Mouse (Mus musculus): ENCODE data around the gene Gm21954.

The Gm21954 gene

DNA sequence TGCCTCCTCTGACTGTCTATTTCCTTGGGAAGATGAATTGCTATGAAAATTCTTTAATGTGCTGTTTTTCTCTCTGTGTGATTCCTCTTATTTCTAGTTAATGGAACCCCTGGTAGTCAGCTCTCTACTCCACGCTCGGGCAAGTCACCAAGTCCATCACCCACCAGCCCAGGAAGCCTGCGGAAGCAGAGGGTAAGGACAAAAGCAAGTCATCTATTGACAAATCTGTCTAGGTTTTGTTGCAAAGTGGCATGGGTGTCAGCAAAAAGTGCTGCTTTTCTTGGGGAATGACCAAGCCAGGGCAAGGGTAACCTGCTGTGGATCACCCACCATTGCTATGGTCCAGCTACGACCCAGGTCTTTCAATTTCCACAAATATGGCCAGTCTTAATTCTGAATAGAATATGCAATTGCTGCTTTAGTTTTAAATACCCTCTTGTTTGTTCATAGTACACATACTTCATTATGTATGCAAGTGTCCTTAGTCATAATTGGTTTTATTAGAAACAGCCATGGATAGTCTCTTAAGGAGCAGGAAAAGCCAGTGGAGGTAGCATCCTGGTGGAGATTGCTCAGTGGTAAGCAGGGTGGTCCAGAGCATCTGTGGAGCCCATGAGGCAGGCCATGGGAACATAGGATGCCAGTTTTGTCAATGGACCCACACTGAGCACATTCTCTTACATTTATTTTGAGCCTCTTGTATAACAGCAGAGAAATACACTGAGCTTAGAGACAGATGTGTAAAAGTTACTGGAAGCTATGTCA lies 8.9 kb downstream of the Gm21954 start:
- DNase-seq, result peak; percentile 58

DNA sequence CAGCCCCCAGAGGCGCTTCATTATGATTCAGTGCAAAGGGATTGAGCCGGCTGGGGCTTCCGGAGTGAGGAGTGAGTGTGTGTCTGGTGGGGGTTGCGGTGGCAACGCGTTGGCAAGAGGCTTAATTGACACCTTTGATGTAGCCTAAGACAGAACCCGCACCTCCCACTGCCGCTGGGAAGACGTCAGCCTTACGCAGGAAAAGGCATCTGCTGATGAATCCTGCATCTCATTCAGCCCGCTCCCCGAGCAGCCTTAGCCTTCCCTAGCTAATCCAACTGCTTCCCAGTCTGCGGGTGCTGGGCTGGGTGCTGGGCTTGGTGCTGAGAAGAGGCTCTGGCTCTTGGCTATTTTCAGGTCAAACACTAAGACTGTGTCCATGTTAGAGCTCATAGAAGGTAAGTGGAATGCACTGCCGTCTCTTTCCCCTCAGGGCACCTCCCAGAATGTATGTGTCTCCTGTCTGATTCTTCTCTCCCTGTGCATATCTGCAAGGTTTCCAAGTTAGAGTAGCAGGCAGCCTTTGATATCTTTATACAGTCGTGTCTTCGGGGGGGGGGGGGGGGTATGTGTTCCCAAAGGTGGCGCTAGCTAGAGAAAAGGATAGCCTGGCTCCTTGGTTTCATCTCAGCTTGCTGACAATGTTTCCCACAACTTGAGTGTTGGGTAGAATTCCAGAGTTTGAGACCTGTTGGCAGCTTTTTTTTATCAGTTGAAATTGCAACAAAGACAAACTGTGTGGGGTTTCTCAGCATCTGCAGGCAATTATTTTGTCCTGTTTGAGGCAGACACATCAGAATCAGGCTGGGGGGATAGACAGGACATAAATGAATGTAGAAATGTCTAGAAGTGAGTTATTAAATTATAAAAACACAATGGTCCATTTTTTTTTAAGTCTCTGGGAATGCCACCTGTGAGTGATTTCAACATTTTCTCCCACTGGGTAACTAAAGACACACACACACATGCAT lies 10.0 kb downstream of the Gm21954 start:
- DNase-seq, result peak; percentile 80

DNA sequence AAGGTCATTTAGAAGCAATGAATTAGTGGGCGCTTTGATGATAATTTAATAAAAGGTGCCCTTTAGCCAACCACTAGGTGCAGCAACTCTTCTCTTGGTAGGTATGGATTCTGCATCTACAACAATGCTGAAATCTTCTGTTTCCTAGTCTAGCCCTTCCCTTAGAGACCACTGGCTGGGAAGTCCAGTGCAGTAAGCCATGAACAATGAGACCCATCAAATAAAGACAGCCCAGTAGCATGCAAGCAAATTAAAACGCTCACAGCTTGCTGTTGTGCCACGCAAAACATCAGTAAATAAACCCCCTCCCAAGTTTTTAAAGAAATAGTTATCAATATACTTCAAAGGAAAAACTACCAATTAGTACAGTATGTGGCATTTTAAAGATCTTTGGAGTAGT lies 10.9 kb downstream of the Gm21954 start:
- DNase-seq, result no peak

DNA sequence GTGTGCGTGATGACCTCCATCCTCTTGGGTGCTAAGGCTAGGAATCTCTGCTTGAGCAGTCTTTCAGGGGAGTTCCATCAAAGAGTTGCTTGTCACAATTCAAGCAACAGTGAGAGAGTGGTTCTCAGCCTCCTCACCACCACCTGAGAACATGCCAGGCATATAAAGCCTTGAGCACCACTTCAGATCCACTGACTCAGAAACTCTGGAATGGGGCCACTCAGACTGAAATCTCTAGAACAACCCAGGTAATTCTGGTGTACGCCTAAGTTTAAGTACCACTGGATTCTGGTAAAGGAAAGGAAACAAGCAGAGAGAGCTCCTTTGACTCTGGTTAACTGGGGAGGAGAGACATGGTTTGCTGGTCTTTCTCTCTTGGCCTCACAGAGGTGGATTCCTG lies 19.5 kb downstream of the Gm21954 start:
- DNase-seq, result no peak

DNA sequence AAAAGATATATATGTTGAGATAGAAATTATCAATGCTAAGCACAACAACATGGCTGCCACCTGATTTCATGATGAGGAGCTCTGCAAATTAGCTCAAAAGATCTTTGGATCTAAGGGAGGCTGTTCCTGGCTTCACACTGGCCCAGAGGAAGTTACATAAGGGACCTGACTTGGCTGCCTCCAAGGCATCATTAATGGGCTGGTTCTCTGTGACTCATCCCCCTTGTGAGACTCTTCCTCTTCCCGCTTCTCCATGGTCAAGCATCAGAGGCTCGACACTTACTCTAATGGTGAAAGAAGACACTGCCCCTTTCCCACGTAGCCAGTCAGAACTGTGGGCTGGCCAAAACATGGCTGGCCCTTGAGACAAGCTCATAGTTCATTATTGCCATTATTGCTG lies 20.1 kb downstream of the Gm21954 start:
- no peak for DNase-seq

DNA sequence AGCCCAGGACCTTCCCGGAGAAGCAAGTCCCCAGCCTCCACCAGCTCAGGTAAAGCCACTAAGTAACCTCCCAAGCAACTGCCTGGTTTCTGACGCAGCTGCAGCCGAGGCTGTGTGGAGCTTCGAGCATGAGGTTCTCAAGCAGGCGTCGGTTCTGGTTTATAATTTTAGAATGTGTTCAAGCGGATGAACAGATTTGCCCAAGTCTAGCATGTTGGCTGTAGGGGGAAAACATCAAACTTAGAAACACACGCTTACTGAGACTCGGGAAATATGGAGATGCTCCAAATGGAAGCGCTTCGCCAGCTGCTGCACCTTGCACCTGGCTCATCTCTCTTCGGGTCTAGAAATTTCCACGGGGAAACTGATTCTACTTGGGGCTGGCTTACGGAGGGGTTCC lies 21.0 kb downstream of the Gm21954 start:
- no peak for DNase-seq

DNA sequence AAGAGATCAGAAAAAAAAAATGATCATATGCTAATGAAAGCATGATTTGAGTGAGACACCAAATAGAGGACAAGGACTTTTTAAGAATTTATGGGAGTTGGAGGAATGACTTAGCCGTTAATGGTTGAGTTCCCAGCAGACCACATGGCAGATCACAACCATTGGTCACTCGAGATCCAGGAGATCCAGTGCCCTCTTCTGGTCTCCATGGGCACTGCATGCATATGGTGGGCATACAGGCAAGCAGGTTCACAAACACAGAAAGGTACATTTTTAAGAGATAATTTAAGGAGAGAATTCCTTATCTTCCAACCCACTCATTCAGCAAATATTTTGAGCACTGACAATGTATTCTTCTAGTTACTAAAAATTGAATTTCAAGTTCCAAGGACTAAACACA lies 22.9 kb downstream of the Gm21954 start:
- no peak for DNase-seq

DNA sequence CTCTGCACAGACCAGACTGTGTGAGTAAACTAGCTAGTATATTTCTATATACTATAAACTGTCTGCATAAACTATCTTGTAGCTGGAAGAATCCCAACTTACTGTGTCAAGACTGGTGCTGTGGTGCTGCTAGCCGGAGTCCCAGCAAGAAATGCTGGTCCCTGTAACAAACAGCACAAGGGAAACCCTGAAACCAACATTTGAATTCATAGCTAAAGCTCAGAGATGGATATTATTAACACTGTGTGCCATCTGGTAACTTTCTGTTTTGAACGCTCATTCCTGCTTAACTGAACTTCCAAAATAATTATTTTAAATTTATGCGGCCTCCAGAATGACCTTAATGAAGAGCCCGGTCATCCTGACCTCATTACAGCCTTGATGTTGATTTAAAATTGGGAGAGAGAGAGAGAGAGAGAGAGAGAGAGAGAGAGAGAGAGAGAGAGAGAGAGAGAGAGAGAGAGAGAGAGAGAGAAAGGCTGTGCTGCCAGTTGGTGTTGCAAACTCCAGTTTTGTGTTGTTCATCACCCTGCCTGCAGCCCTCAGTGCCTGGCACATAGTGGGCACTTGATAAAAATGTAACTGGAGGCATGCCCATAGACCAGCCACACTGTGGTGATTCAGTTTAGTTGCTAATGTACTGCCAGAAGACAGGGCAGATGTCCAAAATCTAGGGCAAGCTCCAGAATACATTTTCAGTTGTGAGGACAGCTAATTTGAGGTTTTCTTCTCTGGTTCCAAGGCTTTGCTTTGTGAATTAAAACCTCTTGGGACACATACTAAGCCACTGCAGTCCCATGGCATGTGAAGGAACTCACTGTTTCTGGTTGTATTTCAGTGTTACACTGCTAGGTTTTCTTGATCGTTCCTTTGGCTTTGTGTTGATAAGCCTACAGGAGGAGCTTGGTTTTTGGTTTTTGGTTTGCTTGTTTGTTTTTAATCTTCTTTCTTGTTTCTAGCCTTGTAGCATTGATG lies 24.2 kb downstream of the Gm21954 start:
- peak; percentile 71 for DNase-seq

DNA sequence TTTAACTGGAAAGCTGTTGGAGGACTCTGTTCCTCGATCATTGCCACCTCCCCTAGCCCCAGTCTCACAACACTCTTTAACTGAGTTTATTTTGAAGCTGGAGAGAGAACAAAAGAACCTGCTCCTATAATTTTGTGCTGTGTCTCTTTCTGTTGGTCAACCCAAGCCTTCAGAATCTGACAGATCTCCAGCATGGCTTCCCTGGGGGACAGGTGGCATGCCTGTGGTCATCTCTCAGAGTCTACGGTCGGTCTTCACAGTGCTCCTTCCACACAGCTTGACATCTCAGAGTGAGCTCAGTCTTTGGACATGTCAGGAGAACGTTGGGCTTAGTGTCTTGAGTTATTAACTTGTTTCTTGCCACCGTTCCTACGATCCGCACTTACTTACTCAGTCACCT lies 25.3 kb downstream of the Gm21954 start:
- DNase-seq, result no peak

DNA sequence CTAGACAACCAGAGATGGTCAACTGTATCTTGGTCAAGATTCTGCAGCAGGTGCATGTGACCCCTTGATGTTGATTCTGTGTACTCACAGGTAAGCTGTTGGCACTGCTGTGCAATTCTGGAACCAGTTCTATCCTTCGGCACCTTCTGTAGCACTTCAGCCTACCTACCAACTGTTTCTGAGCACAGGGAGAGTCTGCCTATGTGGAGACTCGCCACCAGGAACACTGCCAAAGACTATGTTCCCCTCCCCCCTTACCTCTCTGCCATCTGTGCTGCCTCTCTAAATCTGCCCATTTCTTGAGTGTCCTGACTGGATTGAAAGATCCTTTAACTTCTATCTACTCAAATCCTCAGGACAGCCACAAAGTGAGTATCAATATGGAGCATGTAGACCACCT lies 28.3 kb downstream of the Gm21954 start:
- DNase-seq, result peak; percentile 73

DNA sequence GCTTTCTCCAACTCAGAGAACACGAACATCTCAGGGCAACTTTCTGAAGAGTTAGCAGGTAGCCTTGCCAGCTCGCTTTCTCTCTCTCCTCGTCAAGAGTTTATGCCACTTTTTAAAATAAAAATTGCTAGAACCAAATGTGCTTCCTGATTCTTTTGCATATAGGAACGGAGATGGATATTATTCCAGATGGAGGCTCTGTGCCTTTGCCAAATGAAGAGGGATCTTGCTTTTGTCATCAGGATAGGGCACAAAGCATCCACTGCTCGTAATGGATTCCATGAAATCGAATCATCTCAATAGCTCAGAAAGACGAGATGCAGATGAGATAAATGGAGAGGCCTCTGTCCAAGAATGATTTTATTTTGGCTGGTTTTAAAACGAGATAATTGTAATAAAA lies 28.7 kb downstream of the Gm21954 start:
- no peak for DNase-seq

DNA sequence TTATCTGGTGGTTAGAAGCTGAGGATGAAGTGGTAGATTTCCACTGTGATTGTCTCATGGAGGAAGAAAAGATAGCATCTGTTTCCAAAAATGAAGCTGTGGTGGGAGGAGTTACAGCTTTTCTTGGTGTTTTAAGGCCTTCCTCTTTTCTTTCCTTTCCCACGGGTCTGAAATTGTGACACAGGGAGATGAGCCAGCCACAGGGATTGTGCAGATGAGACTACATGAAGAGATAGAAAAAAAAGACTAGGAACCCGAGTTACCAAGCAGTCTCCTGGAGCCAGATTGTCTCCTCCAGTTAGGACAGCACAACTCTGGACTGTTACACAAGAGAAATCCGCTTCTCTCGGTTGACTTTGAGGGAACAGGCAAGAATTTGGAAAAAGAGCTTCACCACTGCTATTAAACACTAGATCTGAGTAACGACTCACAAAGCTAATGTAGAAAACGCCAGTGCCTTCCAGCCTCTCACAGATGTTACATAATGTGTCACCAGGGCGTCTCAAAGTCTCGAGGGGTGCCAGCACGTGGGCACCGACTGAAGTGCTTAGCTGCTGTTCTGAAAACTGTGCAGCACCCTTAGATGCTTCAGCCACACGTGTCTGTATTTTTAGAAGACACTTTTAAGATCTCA lies 29.9 kb downstream of the Gm21954 start:
- DNase-seq, result no peak

DNA sequence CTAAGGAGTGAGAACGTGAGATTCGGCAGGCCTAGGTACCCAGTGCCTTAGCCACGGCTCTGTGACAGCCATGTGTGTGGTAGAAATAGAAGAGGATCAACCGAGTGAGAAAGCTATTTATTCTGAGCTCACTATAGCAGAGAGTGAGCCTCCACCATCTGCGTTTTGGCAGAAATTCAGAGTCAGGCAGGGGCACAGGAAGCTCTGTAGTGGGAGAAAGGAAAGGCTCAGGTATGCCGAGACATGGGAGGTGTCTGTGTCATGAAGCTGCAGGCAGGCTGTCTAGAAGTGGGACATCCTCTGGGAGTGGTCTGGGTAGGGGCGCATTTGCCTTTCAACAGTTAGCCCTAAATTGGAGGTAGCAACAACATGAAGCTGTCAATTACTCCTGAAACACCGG lies 31.7 kb downstream of the Gm21954 start:
- peak; percentile 62 for DNase-seq

DNA sequence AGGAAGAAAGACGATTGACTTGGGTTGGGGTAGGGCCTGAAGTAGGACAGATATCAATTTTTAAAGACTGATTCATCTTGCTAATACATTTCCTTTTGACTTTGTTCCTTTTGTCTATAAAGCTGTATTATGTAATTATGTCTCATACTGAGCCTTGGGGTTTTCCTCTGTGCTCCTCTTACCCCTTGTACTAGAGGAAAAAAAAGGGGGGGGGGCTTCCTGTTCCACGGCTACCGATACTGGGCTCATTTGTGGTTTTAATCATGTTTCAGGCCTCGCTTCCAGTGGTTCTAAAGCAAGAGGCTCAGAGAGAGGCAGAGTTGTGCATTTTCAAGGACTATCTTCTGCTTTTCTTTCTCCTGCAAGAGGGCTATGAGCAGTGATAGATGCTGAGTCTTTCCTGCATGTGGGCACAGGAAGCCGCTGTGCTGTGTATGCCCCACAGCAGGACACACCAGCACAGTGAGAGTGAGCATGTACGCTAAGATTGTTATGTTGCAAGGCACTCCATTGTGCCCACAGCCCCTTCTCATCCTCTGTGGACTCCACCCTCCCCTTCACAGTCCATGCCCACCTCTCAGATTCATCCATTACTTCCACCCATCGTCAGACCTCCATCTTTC lies 33.1 kb downstream of the Gm21954 start:
- DNase-seq, result no peak

DNA sequence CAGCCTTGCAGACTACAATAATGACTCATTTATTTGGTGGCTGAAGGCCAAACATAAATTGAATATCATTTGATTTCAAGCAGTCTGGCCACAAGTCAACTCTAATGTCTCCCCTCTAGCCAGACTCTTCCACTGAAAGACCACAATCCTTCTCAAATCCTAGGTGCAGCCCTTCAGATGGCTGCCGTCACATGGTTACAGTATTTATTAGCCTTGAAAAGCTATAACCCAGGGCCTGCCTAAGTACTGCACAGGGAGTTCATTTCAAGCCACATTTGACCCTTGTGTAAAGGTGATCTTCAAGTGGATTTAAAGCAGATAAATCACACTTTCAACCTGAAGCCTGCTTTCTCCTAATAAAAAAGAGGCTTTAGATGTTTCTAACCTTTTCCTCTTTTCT lies 37.7 kb downstream of the Gm21954 start:
- DNase-seq, result no peak

DNA sequence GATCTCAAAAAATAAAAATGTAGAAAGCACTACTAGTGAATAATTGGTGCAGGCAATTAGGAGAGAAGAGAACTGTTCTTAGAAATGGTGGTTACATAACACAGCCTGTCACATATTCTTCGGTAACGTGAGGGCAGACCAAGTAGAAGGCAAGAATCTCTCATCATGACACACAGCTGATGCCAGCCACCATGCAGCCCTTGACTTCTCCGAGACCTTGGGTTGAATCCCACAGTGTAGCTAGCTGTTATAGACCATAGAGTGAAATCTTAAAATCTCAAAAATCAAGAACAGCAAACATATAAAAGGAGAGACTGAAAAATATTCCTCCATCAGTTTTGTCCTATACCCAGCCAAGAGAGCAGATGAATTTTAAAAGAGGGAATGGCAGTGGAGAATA lies 40.8 kb downstream of the Gm21954 start:
- no peak for DNase-seq

DNA sequence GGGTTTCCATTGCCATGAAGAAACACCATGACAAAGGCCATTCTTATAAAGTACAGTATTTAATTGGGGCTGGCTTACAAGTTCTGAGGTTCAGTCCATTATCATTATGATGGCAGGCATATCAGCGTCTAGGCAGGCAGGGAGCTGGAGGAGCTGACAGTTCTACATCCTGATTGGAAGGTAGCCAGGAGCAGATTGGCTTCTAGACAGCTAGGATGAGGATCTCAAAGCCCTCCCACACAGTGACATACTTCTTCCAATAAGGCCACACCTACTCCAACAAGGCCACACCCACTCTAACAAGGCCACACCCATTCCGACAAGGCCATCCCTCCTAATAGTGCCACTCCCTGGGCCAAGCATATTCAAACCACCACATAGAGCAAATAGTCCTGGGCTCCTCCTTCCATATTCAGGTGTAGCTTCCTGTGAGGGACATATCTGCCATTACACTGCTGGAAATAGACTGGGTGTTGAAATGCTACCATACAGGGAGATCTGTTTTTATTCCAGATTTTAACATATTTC lies 41.9 kb downstream of the Gm21954 start:
- no peak for DNase-seq

DNA sequence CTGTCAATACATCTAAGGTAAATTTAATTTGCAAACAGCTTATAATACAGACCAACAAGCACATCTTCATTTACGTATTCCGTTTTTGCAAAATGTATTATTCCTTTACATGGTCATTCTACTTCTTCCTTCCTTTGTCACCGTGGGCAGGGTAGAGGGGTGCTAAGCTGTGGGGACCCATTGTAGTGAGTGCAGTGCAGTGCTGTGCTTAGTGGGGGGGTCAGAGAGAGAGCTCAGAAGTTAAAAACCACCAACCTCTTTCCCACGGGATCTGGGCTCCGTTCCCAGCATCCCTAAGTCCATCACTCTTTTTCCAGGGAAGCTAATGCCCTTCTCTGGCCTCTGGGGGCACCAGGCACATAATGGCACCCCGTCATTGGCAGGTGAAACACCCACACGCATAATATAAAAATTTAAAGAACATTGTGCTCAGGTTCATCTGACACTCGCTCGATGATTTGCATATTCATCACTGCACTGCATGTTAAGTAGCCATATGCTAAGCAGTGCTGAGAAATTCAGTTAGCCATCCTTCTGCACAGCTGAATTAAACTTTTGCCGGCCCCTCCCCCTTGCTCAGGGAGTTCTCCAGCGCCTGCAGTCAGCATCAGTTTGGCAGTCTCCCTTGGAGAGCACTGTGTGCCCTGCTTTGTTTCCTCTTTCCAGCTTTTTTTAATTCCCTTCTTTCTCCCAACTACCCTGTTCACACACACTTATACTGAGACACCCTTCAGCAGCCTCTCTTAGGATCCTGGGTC lies 48.2 kb downstream of the Gm21954 start:
- DNase-seq, result no peak

DNA sequence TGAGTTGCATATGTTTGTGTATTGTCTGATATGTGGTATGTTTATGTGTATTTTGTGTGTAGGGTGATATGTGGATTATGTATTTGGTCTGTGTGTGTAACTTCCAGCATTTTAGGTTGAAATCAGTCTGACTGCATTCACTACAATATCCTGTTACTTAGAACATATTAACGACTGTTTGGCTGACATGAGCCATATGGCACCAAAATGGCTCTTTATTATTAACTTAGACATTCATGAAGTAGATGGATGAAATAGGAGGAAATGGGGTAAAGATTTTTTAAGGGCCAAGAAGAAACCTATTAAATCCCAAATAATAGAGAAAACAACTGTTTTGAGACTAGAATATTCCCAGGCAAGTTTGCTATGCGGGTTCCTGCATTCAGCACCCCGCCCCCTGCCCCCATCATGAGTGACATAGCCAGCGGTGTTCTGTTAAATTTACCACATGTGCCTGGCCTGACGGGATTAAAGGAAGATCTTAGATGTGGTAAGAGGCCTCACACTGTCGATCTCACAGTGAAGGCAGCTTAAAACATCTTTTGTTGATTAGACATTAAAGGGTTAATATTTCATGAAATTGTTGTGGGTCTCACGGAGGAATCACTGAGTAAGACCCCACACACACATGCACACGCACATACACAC lies 51.5 kb downstream of the Gm21954 start:
- no peak for DNase-seq

DNA sequence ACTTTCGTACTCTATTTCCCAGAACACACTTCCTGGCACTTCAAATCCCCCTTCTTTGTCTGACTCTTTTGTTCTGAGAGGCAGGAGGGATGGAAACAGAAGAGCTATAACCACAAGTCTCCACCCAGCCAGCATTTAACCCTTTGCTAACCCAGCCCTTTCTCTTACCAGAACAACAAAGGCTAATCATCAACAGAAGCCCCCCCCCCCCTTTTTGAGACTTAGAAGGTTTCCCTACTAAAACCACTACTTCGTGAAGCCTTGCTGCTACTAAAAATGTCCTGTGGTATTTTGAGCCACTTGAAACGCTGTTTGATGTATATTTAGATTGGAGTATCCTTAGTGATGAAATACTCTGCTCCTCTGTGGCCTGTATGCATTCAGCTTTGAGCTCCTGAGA lies 52.7 kb downstream of the Gm21954 start:
- no peak for DNase-seq

Data from cerebellum, adult 8-10 months (tissue).